Mouse (Mus musculus): ENCODE results near the gene Atg16l2. TPM values are rescaled to one million over a fixed set of nuclear protein-coding genes. Genes with fewer than 3 reads are reported as not detected.

The Atg16l2 gene
- polyA plus RNA-seq, 1 experiment from 2014 or later: 13.5 TPM

GRCm38 (mm10) chr7:101316591-101317001, 14.5 kb upstream of the Atg16l2 start:
- DNase-seq (ENCODE audit: low spot score) (no peak), ATAC-seq (no peak)
- Histone ChIP-seq H3K27me3 (replicated peaks; ENCODE audit: control insufficient read depth, insufficient read depth, low read length) (peaks cover 4% of the 10 kb centered on the region; the same call in 1 of the 2 replicates), H3K4me2 (ENCODE audit: low read length) (no peak overlapping the region), H3K36me3 (ENCODE audit: control insufficient read depth, insufficient read depth, low read length) (no peaks in the 10 kb centered on the region), H3K4me3 (ENCODE audit: low read depth, low read length) (no peak overlapping the region), H3K4me1 (ENCODE audit: control insufficient read depth, insufficient read depth, low read length) (peaks cover 5% of the 10 kb centered on the region; the same call in 1 of the 2 replicates), H3K27ac (ENCODE audit: low read depth, low read length) (no peak overlapping the region), H3K9ac (ENCODE audit: low read length) (no peak overlapping the region), H3K9me3 (replicated peaks; ENCODE audit: control insufficient read depth, low read length) (no peaks in the 10 kb centered on the region)
- WGBS: 76% methylated on average over 6 of the region's 6 CpGs

- no peak for ATAC-seq
- Histone ChIP-seq H3K4me1 (ENCODE audit: control insufficient read depth, insufficient read depth, low read length) (peaks cover 4% of the 10 kb centered on the region; the same call in 1 of the 2 replicates), H3K36me3 (ENCODE audit: control insufficient read depth, insufficient read depth, low read length) (no peaks in the 10 kb centered on the region), H3K9ac (ENCODE audit: low read length) (no peak overlapping the region), H3K27me3 (replicated peaks; ENCODE audit: control insufficient read depth, insufficient read depth, low read length) (0 out of 2 replicates have a peak, but pooled peaks cover 4% of the 10 kb centered on the region), H3K4me3 (ENCODE audit: low read depth, low read length) (no peak overlapping the region), H3K9me3 (replicated peaks; ENCODE audit: control insufficient read depth, low read length) (no peaks in the 10 kb centered on the region), H3K27ac (ENCODE audit: low read depth, low read length) (no peak overlapping the region), H3K4me2 (ENCODE audit: low read length) (no peak overlapping the region)
- DNase-seq (ENCODE audit: low spot score): no peak
These were observed 13.6 kb upstream of the Atg16l2 start for GRCm38 (mm10) chr7:101315699-101316098.

- DNase-seq (ENCODE audit: low spot score) (no peak), ATAC-seq (no peak)
- Histone ChIP-seq H3K4me1 (ENCODE audit: control insufficient read depth, insufficient read depth, low read length) (0 out of 2 replicates have a peak, but pooled peaks cover 2% of the 10 kb centered on the region), H3K4me2 (ENCODE audit: low read length) (no peak overlapping the region), H3K36me3 (ENCODE audit: control insufficient read depth, insufficient read depth, low read length) (no peaks in the 10 kb centered on the region), H3K27me3 (replicated peaks; ENCODE audit: control insufficient read depth, insufficient read depth, low read length) (0 out of 2 replicates have a peak, but pooled peaks cover 4% of the 10 kb centered on the region), H3K9me3 (replicated peaks; ENCODE audit: control insufficient read depth, low read length) (no peaks in the 10 kb centered on the region), H3K27ac (ENCODE audit: low read depth, low read length) (no peak overlapping the region), H3K9ac (ENCODE audit: low read length) (no peak overlapping the region), H3K4me3 (ENCODE audit: low read depth, low read length) (no peak overlapping the region)
- 69% methylated on average over 5 of the region's 5 CpGs for WGBS
These were observed 12.3 kb upstream of the Atg16l2 start for GRCm38 (mm10) chr7:101314396-101314795.

- Histone ChIP-seq H3K9ac (ENCODE audit: low read length) (no peak overlapping the region), H3K36me3 (ENCODE audit: control insufficient read depth, insufficient read depth, low read length) (no peaks in the 10 kb centered on the region), H3K4me2 (ENCODE audit: low read length) (no peak overlapping the region), H3K4me3 (ENCODE audit: low read depth, low read length) (no peak overlapping the region), H3K27ac (ENCODE audit: low read depth, low read length) (no peak overlapping the region), H3K4me1 (ENCODE audit: control insufficient read depth, insufficient read depth, low read length) (0 out of 2 replicates have a peak, but pooled peaks cover 2% of the 10 kb centered on the region), H3K27me3 (replicated peaks; ENCODE audit: control insufficient read depth, insufficient read depth, low read length) (no peaks in the 10 kb centered on the region), H3K9me3 (replicated peaks; ENCODE audit: control insufficient read depth, low read length) (no peaks in the 10 kb centered on the region)
- ATAC-seq (no peak), DNase-seq (ENCODE audit: low spot score) (no peak)
- WGBS: 83% methylated on average over 3 of the region's 3 CpGs
These were observed 11.0 kb upstream of the Atg16l2 start for GRCm38 (mm10) chr7:101313033-101313432.

GRCm38 (mm10) chr7:101311061-101311460, 9.0 kb upstream of the Atg16l2 start:
- Histone ChIP-seq H3K27me3 (replicated peaks; ENCODE audit: control insufficient read depth, insufficient read depth, low read length) (no peaks in the 10 kb centered on the region), H3K4me2 (ENCODE audit: low read length) (peak overlapping the region; percentile 57), H3K9me3 (replicated peaks; ENCODE audit: control insufficient read depth, low read length) (no peaks in the 10 kb centered on the region), H3K4me3 (ENCODE audit: low read depth, low read length) (peak overlapping the region; percentile 47), H3K36me3 (ENCODE audit: control insufficient read depth, insufficient read depth, low read length) (no peaks in the 10 kb centered on the region), H3K4me1 (ENCODE audit: control insufficient read depth, insufficient read depth, low read length) (0 out of 2 replicates have a peak, but pooled peaks cover 2% of the 10 kb centered on the region), H3K9ac (ENCODE audit: low read length) (0 out of 2 replicates have a peak overlapping the region, but pooled peaks have one; percentile 26), H3K27ac (ENCODE audit: low read depth, low read length) (no peak overlapping the region)
- ATAC-seq (0 out of 2 replicates have a peak, but pooled peaks have one; percentile 1), DNase-seq (ENCODE audit: low spot score) (no peak)
- 38% methylated on average over 2 of the region's 2 CpGs for WGBS

GRCm38 (mm10) chr7:101310327-101311028, 8.4 kb upstream of the Atg16l2 start:
- DNase-seq (ENCODE audit: low spot score) (peak; percentile 99), ATAC-seq (peak; percentile 98)
- H3K4me1 ChIP-seq (ENCODE audit: control insufficient read depth, insufficient read depth, low read length): 0 out of 2 replicates have a peak, but pooled peaks cover 2% of the 10 kb centered on the region
- WGBS: under 1% methylated on average over 43 of the region's 43 CpGs
- H3K27me3 ChIP-seq (replicated peaks; ENCODE audit: control insufficient read depth, insufficient read depth, low read length): no peaks in the 10 kb centered on the region
- peak overlapping the region; percentile 47 for H3K4me3 ChIP-seq (ENCODE audit: low read depth, low read length)
- H3K27ac ChIP-seq (ENCODE audit: low read depth, low read length): peak overlapping the region; percentile 79
- no peaks in the 10 kb centered on the region for H3K36me3 ChIP-seq (ENCODE audit: control insufficient read depth, insufficient read depth, low read length)
- no peaks in the 10 kb centered on the region for H3K9me3 ChIP-seq (replicated peaks; ENCODE audit: control insufficient read depth, low read length)
- peak overlapping the region; percentile 53 for H3K9ac ChIP-seq (ENCODE audit: low read length)
- peak overlapping the region; percentile 57 for H3K4me2 ChIP-seq (ENCODE audit: low read length)

GRCm38 (mm10) chr7:101309985-101310326, 7.9 kb upstream of the Atg16l2 start:
- Histone ChIP-seq H3K9me3 (replicated peaks; ENCODE audit: control insufficient read depth, low read length) (no peaks in the 10 kb centered on the region), H3K9ac (ENCODE audit: low read length) (peak overlapping the region; percentile 53), H3K27me3 (replicated peaks; ENCODE audit: control insufficient read depth, insufficient read depth, low read length) (no peaks in the 10 kb centered on the region), H3K4me3 (ENCODE audit: low read depth, low read length) (peak overlapping the region; percentile 47), H3K4me1 (ENCODE audit: control insufficient read depth, insufficient read depth, low read length) (0 out of 2 replicates have a peak, but pooled peaks cover 2% of the 10 kb centered on the region), H3K4me2 (ENCODE audit: low read length) (peak overlapping the region; percentile 57), H3K36me3 (ENCODE audit: control insufficient read depth, insufficient read depth, low read length) (no peaks in the 10 kb centered on the region), H3K27ac (ENCODE audit: low read depth, low read length) (no peak overlapping the region)
- ATAC-seq (no peak), DNase-seq (ENCODE audit: low spot score) (no peak)
- 33% methylated on average over 5 of the region's 5 CpGs for WGBS

GRCm38 (mm10) chr7:101306841-101307240, 4.8 kb upstream of the Atg16l2 start:
- H3K27me3 ChIP-seq (replicated peaks; ENCODE audit: control insufficient read depth, insufficient read depth, low read length): no peaks in the 10 kb centered on the region
- H3K36me3 ChIP-seq (ENCODE audit: control insufficient read depth, insufficient read depth, low read length): no peaks in the 10 kb centered on the region
- no peak overlapping the region for H3K9ac ChIP-seq (ENCODE audit: low read length)
- peaks cover 8% of the 10 kb centered on the region for H3K4me1 ChIP-seq (ENCODE audit: control insufficient read depth, insufficient read depth, low read length)
- H3K9me3 ChIP-seq (replicated peaks; ENCODE audit: control insufficient read depth, low read length): no peaks in the 10 kb centered on the region
- DNase-seq (ENCODE audit: low spot score) (no peak), ATAC-seq (no peak)
- WGBS: 48% methylated on average over 2 of the region's 2 CpGs
- no peak overlapping the region for H3K4me3 ChIP-seq (ENCODE audit: low read depth, low read length)
- no peak overlapping the region for H3K27ac ChIP-seq (ENCODE audit: low read depth, low read length)
- no peak overlapping the region for H3K4me2 ChIP-seq (ENCODE audit: low read length)

- Histone ChIP-seq H3K36me3 (ENCODE audit: control insufficient read depth, insufficient read depth, low read length) (no peaks in the 10 kb centered on the region), H3K9ac (ENCODE audit: low read length) (peak overlapping the region; percentile 71), H3K4me1 (ENCODE audit: control insufficient read depth, insufficient read depth, low read length) (peaks cover 10% of the 10 kb centered on the region), H3K9me3 (replicated peaks; ENCODE audit: control insufficient read depth, low read length) (no peaks in the 10 kb centered on the region), H3K27ac (ENCODE audit: low read depth, low read length) (peak overlapping the region; percentile 29; the same call in 1 of the 2 replicates), H3K27me3 (replicated peaks; ENCODE audit: control insufficient read depth, insufficient read depth, low read length) (peaks cover 4% of the 10 kb centered on the region; the same call in 1 of the 2 replicates), H3K4me2 (ENCODE audit: low read length) (peak overlapping the region; percentile 87), H3K4me3 (ENCODE audit: low read depth, low read length) (peak overlapping the region; percentile 57)
- DNase-seq (ENCODE audit: low spot score): no peak
- 20% methylated on average over 7 of the region's 7 CpGs for WGBS
- ATAC-seq: no peak
These were observed 640 bp upstream of the Atg16l2 start for GRCm38 (mm10) chr7:101302691-101303090.
